Mouse (Mus musculus) bone marrow macrophage, adult 2 months (primary cell): ENCODE data around the gene Gas2.

Experiments used
- CTCF ChIP-seq: IDR thresholded peaks from 2 replicates; pipeline ENCODE4 v1.5.1; 2012; ENCODE audit warnings: low read depth, mild to moderate bottlenecking, low read length, moderate library complexity
- POLR2A ChIP-seq: IDR thresholded peaks from 2 replicates; pipeline ENCODE4 v1.6.1; 2012; ENCODE audit warnings: mild to moderate bottlenecking, low read depth, low read length, borderline replicate concordance

GRCm38 (mm10) chr7:51982303-51982702 lies 120.5 kb downstream of the Gas2 start:
- TF ChIP-seq CTCF (no peak), POLR2A (no peak)
